Mouse (Mus musculus) testis, adult 2 months (tissue): ENCODE results near the gene Golga4.

Source experiments
- CTCF ChIP-seq: fragments of 200-500 bp; IDR thresholded peaks from 2 replicates; pipeline ENCODE4 v1.5.1; 2012; ENCODE audit warnings: low read depth, mild to moderate bottlenecking, inconsistent platforms, low read length, moderate library complexity; ENCODE audit not compliant: control insufficient read depth, insufficient read depth, insufficient replicate concordance
- POLR2A ChIP-seq: fragments of 200-500 bp; IDR thresholded peaks from 2 replicates; pipeline ENCODE4 v1.6.1; 2012; ENCODE audit warnings: low read depth, mild to moderate bottlenecking, inconsistent platforms, low read length, moderate library complexity; ENCODE audit not compliant: control insufficient read depth

DNA sequence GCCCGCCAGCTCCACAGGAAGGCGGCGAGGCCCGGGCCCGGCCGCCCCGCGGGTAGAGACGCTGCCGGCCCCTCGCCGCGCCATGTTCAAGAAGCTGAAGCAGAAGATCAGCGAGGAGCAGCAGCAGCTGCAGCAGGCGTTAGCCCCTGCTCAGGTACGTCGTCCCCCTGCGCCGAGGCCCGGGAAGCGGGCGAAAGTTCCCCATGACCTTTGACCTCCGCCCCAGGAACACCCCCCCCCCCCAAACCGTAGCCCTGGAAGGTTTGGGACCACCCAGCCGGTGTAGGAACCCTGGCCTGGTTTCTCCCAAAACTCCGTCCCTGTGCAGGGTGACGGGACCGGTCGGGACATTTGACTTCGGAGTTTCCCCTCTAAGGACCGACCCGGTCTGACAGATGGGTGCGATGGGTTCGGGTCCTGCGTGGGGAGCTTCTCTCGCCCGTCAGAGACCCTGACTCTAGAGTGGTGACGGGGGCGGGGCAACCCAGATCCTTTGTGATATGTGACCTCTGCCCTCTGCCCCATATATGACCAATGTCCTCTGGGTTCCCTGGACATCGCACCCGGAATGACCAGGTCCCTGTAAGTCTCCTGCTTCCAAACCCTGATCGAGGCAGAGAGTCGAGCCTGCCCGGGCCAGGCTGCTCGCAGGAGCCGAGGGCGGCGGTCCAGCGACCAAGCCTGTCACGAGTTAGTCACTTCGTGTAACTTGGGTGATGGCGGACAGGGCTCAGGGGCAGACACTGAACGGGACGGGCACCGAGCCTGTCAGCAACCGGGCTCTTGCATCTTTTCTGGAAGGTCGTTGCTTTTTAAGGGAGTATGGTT is 551 bp downstream of the Golga4 start:
- TF ChIP-seq CTCF (no peak), POLR2A (no peak)
